Mouse (Mus musculus) left cerebral cortex, postnatal 14 days (tissue): ENCODE data around the gene Thap7. TPM values are rescaled to one million over a fixed set of nuclear protein-coding genes. Genes with fewer than 3 reads are reported as not detected.

Experiments
- DNase-seq, 2 experiments: peaks; one replicate each; pipeline ENCODE4 v3.0.0; 2021 to 2022; ENCODE audit warnings: low spot score in 2 of 2, mixed read lengths in 1 of 2
- intact Hi-C: fragments of 180-260 bp; cut with DNase I; formaldehyde crosslinking; loops from one replicate; pipeline ENCODE4 v1.15.1; 2025
- total RNA-seq, 2 experiments: library from RNA; stranded (reverse); gene quantifications; 2 replicates each; pipeline ENCODE4 v1.2.3; 2021

Gene Thap7
- total RNA-seq, 2 experiments from 2014 or later, result 36.9 to 42.7 TPM

DNA sequence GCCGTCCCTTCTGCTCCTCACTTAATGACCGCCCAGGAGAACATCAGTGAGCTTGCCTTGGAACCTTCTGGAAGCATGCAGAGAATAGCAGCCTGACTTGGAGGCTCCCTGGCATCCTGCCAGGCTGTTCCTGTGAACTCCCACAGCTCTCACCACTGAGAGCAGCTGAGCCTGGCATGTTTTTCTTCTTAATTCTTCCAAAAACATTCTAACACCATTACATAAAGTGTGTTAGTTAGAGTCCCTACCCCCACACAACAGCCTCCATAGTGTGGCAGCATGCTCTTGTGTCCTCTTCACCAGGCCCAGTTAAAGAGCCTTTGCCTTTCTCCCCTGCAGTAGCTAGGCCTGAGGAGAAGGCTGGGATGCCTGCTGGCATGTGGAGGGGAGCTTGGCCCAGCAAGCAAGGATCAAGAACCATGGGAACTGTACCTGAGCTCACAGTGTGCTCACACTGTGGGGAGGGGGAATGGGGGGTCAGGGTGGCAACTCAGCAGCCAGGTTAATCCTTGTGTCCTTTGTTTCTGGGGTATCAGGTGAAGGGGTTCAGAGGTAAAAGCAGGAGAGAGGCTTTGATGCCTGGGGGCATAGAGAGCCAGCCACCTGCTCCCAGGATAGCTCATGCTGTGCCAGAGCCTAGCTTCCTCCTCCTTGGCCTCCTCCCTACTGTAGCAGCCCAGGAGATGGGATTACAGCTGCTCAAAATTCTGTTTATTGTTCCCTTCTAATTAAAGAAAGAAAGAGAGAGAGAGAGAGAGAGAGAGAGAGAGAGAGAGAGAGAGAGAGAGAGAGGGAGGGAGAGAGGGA, 34.2 kb downstream of the Thap7 start:
- DNase-seq, result peak; percentile 93 to 98
- intact Hi-C loops, result no loop called here

DNA sequence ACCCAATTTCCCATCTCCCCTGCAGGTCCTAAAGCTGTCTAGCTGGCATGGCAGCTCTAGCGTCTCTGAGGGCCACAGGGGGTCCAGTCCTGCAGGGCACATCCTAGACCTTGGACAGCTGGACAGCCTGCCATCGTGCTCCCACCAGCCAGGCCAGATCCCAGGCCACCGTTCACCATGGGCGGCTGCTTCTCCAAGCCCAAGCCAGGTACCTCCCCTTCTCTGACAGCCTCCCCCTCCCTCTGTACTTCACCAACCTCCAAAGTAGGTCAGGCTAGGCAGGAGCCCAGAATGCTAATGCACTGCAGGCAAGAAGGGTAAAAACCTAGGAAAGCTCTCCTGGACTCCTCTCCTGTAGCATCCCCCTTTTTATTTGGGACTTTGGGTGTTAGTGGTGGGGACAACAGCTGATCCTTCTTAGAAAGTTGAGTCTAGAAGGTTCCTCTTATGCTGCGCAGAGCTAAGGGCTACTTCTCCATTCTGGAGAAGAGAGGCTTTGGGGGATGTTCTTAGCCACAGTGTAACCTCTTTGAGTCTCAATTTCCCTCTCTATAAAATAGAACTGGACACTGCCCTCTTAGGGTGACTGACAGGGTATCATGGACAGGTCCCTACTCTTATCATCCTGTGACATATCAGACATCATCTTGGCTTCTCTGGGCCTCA, 38.9 kb downstream of the Thap7 start:
- intact Hi-C loops, result no loop called here
- DNase-seq, result peak; percentile 26 to 35

DNA sequence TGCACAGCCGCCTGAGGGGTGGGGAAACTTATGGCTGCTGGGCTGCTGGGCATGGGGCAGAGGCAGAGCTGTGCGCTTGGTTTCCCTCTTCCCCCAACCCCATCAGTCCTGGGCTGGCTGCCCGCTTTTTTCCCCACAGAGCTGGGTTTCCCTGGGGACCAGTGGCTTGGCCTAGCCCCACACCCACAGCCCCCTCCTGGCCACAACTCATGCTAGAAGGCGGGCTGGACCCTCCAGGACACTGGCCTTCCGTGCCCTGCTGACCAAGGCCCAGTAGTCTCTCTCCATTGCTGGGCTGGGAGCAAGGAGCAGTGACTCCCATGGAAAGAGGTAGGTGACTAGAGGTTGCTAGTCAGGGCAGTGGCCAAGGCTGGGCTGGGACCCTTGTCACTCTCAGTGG, 39.8 kb downstream of the Thap7 start:
- intact Hi-C loops, result no loop called here
- peak in 1 of 2 experiments; percentile 35 for DNase-seq

DNA sequence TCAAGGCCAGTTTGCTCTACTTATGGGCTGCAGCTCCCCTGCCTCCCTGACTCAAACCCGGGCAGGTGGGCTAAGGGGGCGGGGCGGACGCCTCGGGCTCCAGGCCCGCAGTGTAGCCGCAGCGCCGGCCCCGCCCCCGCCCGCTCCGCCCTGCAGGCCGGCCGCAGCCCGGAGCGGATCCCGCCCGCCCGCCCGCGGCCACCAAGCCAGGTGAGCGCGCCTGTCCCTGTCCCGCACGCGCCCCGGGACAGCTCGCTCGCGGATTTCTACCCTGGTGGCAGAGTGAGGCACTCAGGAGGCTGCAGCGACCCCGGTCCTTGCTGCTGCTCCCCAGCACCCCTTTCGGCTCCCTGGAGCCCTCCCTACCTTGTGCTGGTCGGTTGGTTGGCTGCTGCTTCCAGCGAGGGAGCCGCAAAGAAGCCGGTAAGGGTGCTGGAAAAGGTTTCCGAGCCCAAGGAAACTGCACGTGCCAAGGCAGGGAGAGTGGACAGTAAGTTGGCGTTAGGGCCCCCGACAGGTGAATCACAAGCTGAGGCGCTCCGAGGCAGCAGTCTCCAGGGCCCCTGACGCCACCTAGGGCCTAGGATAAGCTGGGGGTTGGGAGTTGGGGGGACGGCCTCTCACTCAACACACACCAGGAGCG, 41.3 kb downstream of the Thap7 start, which contains the start of gene Aifm3:
Gene Aifm3 (plus strand): TSS at position 143 of the 643 bp plus-strand sequence.
- no peak for DNase-seq
- intact Hi-C loops, result no loop called here

DNA sequence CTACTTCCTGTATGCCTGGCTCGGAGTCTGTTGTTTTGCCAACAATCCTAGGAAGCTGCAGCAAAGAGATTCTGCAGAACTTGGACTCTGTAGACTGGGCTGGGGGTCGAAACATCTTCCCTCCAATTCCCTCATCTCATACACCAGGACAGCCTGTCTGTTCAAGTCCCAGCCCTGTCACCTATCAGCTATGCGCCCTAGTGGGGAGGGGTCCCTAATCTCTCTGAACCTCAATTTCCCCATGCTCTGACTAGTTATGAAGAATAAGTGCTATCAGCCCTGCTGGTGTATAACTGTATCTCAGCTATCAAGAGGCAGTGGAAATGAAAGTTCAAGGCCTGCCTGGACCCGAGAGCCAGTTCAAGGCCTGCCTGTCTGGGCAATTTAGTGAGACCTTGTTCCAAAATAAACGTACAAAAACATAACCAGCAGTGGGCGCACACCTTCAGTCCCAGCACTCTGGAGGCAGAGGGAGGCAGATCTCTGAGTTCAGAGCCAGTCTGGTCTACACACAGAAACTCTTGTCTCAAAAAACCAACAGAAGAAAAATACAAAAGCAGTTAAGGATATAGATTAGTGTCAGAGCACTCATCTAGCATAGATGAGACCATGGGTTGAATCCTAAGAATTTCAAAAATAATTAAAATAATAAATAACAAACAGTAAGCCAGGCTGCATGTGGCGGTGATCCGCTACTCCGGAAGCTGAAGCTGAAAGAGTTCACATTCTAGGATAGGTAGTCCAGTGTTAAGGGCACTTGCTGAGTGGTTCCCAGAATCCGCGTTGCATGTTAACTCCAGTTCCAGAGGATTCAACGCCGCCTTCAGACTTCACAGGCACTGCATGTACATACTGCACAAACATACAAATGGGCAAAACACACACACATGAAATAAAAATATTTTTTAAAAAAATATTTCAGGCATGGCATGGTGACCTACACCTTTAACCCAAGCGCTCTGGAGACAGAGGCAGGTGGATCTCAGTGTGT, 42.2 kb downstream of the Thap7 start:
- intact Hi-C loops, result no loop called here
- DNase-seq, result peak in 1 of 2 experiments; percentile 44

DNA sequence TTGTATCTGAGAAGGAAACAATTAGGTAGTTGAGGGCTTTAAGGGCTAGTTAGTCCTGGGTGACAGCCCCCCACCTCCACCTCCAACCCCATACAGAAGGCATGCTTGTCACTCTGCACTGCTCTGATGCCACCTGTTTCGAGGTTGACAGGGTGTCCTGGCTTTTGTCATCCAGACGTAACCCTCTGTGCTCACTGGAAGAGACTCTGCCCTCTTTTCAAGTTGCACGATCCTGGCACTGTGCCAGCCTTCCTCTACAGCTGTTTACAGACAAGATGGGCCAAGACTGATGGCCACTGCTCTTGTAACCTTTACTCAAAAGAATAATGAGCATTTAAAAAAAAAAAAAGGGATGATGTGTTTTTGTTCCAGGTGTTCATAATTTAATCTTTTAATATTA, 44.4 kb downstream of the Thap7 start:
- intact Hi-C loops, result no loop called here
- DNase-seq, result peak in 1 of 2 experiments; percentile 31

DNA sequence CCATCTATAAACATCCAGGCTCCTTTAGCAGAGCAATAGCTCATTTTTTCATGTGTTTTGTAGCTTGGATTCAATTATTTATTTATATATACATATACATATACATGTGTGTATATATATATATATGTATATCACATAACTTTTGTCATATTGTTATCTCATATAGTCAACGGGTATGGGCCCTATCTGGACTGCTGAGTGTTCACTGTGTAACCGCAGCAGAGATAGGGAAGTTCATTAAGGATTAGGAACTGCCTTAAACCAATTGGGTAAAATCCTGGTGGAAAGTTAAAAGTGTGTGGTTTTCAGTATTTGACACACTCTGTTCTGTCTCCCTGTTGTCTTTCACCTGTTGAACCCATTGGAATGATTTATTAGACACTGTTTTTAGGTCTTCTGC, 49.5 kb downstream of the Thap7 start:
- intact Hi-C loops, result no loop called here
- DNase-seq, result no peak

DNA sequence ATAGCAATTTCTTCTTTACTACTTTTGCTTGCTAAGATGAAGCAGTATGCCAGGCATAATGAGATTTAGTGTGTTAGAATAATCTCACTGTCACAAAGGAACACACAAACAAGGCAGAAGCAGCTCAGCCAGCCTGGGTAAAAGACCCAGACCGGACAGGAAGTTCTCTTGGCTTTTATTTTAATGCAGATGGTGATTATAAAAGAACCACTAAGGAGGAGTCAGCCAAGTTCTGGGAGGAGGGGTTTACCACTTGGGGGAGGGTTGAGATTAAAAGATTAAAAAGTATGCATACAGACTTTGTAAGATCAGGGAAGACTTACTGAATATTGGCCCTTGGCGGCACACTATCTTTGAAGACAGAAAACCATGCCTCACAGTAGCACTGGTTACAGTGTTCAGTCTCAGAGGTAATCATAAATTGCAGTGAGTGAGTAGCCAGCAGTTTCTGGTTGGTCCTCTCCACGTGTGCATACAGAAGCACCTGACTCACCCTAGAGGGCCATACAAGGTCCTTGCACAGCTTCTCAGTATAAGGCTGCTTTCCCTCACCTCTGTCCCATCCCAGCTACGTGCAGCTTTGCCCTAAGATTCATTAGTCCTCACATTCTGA, 52.5 kb downstream of the Thap7 start:
- intact Hi-C loops, result no loop called here
- no peak for DNase-seq

Other genes with a start within 250 kb of the Thap7 start
- 1 to 10 TPM; 1.8 TPM for gene Serpind1, start 199.8 kb downstream of the Thap7 start, total RNA-seq
- 10 to 100 TPM; 26.7 to 29.3 TPM for gene Snap29, start 125.2 kb downstream of the Thap7 start, total RNA-seq
- gene Pi4ka, start 124.8 kb downstream of the Thap7 start, total RNA-seq, result 100 to 1,000 TPM; 258 to 275 TPM
- gene Crkl, start 79.1 kb downstream of the Thap7 start, total RNA-seq, result 10 to 100 TPM; 27.0 to 34.0 TPM
- gene Aifm3, start 41.5 kb downstream of the Thap7 start, total RNA-seq, result 10 to 100 TPM; 40.8 to 48.3 TPM
- 100 to 1,000 TPM; 163 to 176 TPM for gene Lztr1, start 22.4 kb downstream of the Thap7 start, total RNA-seq
- gene Lrrc74b, start 30.1 kb upstream of the Thap7 start, total RNA-seq, result under 1 TPM; 0.29 to 0.42 TPM
- gene P2rx6, start 30.7 kb upstream of the Thap7 start, total RNA-seq, result under 1 TPM; 0.13 to 0.19 TPM
- gene Slc7a4, start 52.1 kb upstream of the Thap7 start, total RNA-seq, result 10 to 100 TPM; 71.7 to 76.3 TPM
- gene Smpd4, start 88.2 kb upstream of the Thap7 start, total RNA-seq, result 10 to 100 TPM; 51.9 to 58.8 TPM
- gene Ccdc74a, start 115.3 kb upstream of the Thap7 start, total RNA-seq, result 10 to 100 TPM; 27.5 to 33.9 TPM
- 10 to 100 TPM; 68.9 to 70.1 TPM for gene Med15, start 201.8 kb upstream of the Thap7 start, total RNA-seq
- gene Klhl22, start 228.5 kb upstream of the Thap7 start, total RNA-seq, result 10 to 100 TPM; 93.6 to 98.8 TPM